Mouse (Mus musculus): ENCODE measurements at regions not wholly inside any gene's neighbourhood (a gene's known extent, or its start where the extent isn't known, plus 50 kb on each side); places are given as distances from the start of the nearest gene placed in this dataset.

GRCm38 (mm10) chr2:166254581-166254980 is 99.1 kb upstream of the Sulf2 start:
- peak; percentile 17 for TF ChIP-seq CTCF (conservative IDR thresholded peaks at IDR 0.05; ENCODE audit: low read length)
- no peak for TF ChIP-seq POU5F1 (IDR thresholded peaks at IDR 0.05; ENCODE audit: borderline replicate concordance, low read length)
